Mouse (Mus musculus) lung, postnatal 0 days (tissue): ENCODE measurements around the gene Abcc9.

Experiments
- CTCF ChIP-seq: IDR thresholded peaks from 2 replicates; pipeline ENCODE4 v1.5.1; 2016; ENCODE audit warnings: antibody characterized with exemption, mild to moderate bottlenecking
- EP300 ChIP-seq: IDR thresholded peaks from 2 replicates; pipeline ENCODE4 v1.6.1; 2016; ENCODE audit warnings: antibody characterized with exemption, mild to moderate bottlenecking, control low read depth

GRCm38 (mm10) chr6:142738637-142739036 lies 36.5 kb upstream of the Abcc9 start:
- TF ChIP-seq CTCF (no peak), EP300 (no peak)
